Mouse (Mus musculus) urinary bladder, adult 2 months (tissue): Measurements from ENCODE around the gene Tmem238l. TPM values are rescaled to one million over a fixed set of nuclear protein-coding genes. Genes with fewer than 3 reads are reported as not detected.

ENCODE experiments used
- DNase-seq: peaks from one replicate; pipeline ENCODE4 v3.0.0; 2022; ENCODE audit warnings: low spot score
- polyA plus RNA-seq: library from polyadenylated mRNA; depleted of rRNA; stranded (reverse); fragments of >200 nt; gene quantifications from 2 replicates; pipeline ENCODE4 v1.2.3, GENCODE M21; 2012

Tmem238l gene
- polyA plus RNA-seq, 1 experiment: 128 TPM

DNA sequence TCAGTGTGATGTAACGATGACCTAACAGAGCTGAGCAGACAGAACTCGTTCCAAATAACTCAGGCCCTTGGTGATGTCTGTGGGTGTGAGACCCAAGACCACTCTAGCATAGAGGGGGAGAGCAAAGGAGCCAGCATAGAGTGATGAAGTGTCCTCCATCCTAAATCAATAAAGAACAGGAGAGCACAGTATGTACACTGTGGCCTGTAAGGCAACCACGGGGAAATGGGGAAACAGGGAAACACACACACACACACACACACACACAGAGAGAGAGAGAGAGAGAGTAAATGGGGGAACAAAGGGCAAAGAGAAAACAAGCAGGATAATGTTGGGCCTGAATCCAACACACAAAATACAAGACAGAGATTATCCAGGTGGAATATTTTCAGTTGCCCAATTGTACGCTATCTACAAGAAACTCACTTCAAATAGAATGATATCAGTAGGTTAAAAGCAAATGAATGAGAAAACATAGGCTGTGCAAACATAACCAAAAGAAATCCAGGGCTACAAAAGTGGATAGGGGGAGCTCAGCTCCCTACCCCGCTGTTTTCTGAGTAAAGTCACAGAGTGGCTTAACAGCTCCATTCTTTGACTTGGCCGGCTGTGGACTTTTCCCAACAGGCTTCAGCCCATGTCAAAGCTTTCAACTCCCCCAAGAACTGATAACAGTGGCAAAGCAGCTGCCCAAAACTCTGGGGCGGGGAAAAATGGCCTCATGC lies 19.3 kb downstream of the Tmem238l start:
- DNase-seq: no peak

DNA sequence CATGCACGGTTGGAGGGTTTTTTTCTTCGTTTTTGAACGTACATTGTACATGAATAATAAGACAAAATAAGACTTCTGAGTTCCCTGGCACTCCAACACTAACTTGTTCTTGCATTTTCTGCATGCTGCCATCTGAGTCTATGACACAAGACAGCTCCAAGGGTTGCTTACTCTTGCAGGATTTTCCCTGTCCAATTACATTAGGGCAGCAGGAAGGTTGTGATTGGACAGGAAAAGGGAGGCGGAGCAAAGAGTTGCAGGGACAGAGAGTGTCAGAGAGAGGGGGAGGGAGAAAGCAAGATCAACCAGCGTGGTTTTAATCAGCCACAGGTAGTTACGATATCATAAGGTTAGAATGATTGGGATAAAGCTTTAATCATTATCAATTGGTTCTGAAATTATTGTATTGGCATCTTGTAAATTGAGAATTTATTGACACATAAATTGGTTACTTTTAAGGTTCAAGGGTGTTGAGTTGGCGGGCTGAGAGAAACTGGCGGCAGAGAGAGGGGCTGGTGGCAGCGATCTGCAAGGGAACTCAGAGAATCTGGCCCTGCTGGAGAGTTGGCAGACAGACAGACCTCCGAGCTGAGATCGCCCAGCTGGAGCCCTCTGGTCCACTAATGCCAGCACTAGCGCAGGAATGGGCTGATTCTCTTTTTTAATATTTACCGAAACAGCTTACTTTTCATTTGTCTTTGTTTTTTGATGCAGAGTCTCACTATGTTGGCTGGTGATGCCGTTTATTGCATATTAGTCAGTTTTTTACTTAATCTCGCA lies 25.1 kb downstream of the Tmem238l start:
- no peak for DNase-seq

DNA sequence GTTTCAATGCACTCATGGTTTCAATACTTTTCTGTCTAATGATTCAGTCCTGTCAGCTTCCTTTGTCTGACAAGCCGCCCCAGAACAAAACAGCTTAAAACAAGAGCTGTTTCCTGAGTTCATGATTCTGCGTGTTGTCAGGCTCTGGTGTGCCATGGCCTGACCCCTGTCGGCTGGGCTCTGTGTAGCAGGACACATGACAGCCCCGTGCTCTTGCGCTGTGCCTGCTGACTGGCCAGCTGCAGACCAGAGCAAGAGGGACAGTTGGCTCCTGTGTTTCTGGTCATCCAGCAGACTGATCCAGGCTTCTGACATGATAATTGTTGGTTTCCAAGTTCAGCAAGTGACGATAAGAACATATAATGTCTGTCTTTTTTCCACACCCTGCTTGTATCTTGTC lies 26.4 kb downstream of the Tmem238l start:
- DNase-seq: no peak

DNA sequence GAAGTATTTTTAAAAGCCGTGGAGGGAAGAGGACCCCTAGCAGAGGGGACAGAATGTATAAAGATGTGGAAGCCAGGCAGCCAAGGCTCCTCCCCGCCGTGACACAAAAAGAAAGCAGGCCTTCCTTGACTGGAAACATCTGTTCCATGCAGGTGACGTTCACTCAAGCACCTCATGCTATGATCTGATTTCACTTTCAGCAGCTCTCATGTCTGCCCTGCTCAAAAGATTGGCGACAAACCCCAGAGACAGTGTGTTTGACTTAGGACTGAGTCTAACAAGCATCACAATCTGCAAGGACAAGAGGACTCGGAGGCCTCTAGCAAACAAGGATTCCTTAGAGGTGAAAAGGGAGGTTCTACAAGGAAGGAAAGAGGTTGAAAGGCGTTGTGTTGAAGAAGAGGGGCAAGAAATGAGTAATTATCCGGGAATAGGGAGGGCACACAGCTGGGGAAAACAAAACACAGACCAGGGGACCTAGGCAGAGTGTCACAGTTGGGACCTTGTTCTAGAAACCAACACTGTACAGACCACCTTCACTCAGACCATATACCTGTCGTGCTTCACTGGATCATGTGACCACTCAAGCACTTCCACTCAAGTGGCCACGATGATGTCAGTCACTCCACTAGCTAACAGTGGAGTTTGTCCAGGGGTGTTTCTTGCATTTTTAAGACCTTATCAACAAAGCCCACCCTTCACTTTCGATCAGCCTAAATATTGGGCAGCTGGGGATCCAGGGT lies 27.2 kb downstream of the Tmem238l start:
- no peak for DNase-seq

DNA sequence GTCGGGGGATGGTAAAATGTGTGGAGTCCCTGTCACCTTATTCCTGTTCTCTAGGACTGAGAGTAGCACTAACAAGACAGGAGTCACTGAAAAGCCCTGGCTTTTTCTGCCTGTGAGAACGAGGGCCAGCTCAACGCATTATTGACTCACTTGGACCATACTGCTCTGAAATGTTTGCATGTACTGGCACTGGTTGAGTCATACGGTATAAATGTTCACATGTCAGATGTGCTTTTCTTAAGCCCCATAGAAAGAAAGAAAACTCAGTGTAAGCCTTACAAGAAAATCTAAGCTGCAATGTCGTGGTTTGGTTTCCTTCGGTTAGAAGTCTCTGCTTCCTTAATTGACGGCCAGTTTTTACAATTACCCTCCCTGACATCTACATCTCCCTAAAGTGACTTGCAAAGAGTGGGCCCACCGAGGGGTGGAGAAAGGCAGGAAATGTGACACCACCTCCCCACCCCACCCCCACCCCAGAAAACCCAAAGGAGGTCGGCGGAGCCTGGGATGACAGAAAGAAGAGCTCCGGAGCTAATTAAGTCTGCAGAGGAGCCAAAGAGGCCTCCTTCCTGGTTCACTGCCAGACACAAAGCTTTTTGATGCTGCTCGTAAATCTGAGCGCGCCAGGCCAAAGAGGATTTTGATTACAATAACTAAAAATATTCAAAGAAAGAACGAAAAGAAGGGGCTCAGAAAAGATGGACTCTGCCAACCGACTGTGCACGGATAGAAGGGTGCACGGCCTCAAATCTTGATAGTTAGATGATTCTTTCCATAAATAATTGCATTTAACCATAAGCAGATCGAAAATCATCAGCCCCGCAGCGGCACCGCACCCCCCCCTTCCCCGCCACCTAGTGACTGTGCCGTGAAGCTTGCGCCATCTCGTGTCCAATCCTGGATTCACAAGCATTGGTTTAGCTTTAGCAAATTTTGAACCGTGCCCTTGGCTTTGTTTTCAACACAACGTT lies 28.0 kb downstream of the Tmem238l start:
- peak; percentile 48 for DNase-seq

DNA sequence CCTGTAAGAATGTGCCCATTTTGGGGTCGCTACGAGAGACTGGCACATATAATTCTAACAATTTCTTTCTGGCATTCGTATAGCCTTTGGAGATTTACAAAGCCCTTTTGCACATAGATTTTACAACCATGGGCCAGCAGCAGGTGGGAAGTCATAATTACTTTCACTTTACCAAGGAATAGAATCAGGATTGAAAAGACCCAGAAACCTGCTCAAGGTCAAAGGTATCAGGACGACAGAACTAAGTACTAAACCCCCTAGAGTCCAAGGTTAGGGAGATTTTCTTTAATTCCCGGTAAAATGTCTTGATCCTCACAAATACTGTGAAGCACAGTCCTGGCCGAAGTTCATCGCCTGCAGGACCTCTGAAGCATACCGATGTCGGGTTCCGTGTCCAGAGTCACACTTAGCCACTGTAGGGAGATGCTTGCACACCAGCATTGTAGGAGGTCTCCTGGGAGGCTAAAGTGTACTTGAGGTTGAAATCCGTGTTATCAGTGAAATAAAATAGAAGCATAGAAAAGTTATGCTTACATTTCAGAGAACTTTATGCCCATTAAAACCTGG lies 28.8 kb downstream of the Tmem238l start:
- no peak for DNase-seq

DNA sequence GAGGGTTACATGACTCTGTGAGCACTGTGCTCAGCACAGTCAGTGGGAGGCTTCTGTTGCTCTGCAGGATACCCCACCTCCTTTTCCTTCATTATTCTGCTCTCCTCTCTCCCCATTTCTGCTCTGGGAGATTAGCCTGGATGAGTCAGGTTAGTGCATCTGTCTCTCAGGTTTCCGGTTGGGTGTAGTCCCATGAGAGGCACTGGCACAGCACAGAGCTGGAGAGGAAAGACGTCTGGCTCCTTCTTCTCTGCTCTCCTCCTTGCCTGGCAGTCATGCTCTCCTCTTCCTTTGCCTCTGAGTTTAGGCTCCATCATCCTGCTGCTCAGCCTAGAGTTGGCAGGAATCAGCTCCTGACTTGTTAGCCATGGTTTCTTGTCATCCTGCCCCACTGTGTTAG lies 35.7 kb downstream of the Tmem238l start:
- DNase-seq: no peak

DNA sequence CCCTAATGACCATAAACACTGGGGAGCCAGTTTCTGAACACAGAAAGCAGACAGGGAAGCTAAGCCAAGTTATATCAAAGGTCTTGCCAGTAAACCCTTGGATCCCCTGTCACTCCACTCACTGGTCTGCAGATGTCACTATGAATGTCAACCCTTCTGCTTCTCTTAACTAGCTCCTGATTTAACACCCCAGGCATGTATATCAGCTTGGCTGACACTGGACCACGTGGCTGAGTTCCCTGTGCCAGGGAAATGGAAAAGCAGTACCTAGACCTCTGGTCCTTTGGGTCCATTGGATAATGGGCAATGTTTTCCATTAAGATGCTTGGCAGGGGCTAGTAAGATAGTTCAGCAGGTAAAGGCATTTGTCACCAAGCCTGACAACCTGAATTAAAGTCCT lies 37.2 kb downstream of the Tmem238l start:
- DNase-seq: no peak

DNA sequence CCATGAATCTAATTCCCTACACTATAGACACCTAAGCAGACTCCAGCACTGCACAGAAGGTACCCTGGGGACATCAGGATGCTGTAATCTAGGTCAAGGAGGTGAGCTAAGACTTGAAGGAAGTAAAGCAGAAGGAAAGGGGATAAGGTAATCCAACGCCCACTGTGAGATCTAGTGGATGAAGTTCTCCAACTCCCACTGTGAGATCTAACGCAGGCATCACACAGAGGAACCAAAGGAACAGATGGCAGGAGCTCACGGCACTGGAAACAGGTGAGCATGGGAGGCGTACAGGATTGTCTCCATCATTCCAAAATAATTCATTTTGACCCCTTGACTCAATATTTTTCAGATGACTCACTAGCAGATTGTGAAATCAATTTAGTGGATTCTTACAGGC lies 40.0 kb downstream of the Tmem238l start:
- no peak for DNase-seq

DNA sequence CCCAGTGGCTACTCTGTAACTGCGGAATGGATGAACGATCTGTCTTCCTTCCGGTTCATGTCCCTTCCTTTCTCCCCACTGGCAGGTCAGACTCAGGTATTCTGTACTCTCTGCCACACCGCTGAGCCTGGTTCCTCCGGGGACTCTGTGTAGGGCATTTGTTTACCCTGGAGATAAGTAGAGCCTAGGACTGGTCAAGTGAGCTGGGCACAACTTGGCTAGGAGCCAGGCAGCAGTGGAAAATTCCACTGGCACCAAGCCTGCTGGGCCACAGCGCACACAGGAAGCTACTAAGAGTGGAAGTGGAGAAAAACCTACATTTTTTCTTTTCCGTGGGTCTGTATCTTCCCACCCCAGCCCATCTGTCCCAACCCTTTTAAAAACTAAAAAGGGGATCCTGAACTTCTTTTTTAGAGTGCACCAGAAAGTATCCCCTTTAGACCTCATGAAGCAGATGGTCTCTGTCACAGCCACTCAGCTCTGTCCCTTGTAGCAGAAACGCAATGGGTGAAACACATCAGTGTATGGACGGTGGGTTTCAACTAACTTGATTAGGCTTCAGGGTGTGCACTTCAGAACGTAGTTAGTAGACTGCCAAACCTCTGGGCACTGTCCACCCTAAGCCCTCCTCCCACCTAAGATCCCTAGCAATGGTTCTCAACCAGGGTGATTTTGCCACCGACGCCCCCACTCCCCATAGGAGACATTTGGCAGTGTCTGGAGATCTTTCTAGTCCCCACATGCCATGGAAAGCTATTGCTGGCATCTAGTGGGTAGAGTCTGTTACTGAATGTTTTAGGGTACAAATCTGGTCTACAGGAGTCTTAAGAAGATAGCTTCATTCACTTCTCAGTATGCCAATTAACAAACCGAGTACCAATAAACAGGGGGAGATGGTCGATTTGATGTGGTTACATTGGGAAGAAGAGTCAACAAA lies 42.3 kb downstream of the Tmem238l start:
- peak; percentile 84 for DNase-seq

DNA sequence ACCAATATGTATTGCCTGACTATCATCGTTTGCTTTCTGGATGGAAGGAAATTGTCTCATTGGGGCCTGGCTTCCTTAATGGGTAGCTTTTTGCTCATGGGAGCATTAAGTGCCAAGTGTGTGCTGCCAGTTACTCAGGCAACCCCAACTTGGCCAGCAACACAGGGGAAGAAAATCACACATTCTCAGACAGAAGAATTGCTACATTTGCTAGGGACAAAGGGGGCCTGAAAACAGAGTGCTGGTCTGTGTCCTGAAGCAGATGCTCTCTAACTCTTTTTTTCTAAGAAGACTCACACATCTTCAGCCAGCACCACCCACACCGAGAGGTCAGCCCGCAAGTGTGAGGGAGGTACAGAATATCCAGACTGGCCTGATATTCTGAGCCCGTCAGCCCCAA lies 44.2 kb downstream of the Tmem238l start:
- no peak for DNase-seq

DNA sequence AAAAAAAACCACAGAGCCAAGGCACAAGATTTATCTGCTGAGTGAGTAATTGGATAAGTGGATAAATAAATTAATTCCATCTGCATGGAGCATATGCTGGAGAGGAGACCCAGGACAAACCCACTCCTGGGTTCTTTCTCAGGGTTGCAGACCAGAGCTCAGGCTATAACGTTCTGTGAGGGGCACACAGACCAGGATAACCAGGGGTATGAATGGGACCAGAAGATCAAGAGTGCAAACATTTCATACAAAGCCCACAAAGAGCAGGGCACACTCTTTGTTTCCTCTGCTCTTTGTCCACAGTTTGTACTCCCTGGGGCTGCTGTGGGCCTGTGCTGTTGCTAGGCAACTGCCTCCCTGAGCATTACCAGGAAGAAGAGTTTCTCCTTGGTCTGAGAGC lies 45.3 kb downstream of the Tmem238l start:
- no peak for DNase-seq

DNA sequence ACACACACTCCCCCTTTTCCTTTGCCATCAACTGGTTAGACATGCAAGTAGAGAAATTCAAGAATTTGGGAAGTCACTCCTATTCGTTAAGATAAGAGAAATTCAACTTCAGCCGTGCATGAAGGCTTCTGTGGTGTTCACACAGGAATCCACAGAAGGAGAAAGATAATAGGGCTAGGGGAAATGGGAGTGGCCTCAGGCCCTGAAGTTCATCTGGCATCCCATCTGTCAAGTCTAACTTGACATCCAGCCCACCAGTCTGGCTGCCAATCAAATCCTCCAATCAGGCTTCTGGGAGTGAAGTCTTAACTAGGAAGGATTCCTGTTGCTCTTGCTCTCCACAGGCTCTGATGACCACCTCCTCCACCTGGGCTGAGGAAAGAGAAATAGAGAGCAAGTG lies 46.5 kb downstream of the Tmem238l start:
- no peak for DNase-seq

DNA sequence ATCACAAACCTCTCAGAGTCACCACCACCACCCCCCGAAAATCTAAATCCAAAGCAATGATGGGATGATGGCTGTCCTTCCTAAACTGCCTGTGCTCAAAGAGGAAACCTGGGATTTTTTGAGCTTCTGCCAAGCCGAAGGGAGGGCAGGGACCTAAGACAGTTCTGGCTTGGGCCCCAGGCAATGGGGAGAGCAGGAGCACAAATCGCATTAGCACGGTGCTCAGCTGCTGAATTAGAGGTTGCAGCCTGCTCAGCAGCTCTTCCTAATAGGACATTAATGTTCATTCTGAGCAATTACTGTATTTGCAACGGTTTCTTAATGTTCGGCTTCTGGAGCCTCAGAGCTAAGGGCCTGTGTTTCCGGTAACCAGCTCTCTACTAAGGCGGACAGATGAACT lies 51.5 kb downstream of the Tmem238l start:
- no peak for DNase-seq

DNA sequence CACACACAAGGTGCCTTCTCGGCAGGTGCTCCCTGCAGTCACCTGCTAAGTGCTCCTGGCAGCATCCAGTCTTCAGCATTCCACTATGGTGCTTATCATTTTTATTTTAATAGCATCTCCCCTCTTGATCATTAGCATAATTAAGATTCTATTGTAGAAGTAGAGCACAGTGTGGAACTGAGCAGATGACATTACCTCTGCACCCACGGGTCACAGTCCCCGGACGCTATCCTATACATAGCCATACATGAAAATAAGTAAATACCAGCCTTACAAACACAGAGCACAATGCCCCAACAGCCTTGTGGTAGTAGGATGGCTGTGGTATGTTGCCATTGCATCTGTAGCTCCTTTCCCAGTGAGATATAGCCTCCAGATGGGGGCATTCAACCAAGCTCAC lies 52.1 kb downstream of the Tmem238l start:
- DNase-seq: no peak

DNA sequence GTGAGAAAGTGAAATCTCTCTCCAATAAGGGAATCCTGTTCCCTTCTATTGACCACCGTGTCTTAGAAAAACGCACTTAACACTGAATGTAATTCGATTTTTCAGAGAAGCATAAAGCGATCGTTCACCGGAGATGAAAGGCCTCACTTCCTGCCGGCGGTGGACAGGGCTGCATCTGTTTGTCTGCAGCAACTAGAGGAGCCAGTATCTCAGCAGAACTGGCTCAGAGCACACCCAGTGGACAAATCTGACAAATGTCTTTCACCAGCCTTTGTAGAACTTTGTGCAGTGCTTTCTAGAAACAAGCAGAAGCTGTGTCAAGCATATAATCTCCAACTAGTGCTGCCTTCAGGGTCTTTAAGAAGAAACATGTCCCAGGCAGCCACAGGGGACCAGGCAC lies 54.0 kb downstream of the Tmem238l start:
- no peak for DNase-seq

DNA sequence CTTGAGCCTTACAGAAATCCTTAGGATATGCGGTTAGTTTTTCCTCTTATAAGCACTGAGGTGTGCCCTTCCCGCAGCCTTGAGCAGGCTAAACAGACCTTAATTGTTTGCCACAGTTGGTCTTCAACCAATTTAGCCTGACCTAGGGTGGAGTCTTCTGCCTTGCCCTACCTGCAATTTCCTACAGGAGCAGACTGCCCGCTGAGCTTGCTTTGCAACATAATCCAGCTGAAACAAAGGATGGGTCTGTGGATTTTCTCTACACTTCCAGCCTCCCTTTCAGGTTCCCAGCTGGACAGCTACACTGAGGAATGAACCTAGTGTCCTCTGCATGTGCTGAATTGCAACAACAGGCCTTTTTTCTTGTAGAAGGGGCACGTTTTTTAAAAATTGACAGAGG lies 55.2 kb downstream of the Tmem238l start:
- DNase-seq: no peak
